In genomic region chr2:118257094-118257493, GRCm38 (mm10) we compare ENCODE assay signal across 8 mouse cellular contexts. TPM values are rescaled to one million over a fixed set of nuclear protein-coding genes. Genes with fewer than 3 reads are reported as not detected.
DNase-seq lines count a peak whose midpoint lies in the region; ATAC-seq and TF ChIP-seq lines count a peak whose summit lies in the region.

No protein-coding gene starts in this region.

- H3K27me3 ChIP-seq in lung, embryonic 14.5 days (ENCODE audit: insufficient read depth, low read length), result no peaks in the 10 kb centered on the region
- no peaks in the 10 kb centered on the region for H3K27me3 ChIP-seq in embryonic facial prominence, embryonic 14.5 days (replicated peaks; ENCODE audit: control insufficient read depth, insufficient read depth, low read length)
- peaks cover 3% of the 10 kb centered on the region; the same call in 1 of the 2 replicates for H3K27me3 ChIP-seq in limb, embryonic 10.5 days (ENCODE audit: low read depth, poor library complexity, severe bottlenecking)
- H3K27me3 ChIP-seq in neural tube, embryonic 14.5 days (ENCODE audit: control insufficient read depth, insufficient read depth, low read length), result no peaks in the 10 kb centered on the region

- H3K4me1 ChIP-seq in lung, embryonic 14.5 days (ENCODE audit: insufficient read depth), result no peaks in the 10 kb centered on the region
- no peaks in the 10 kb centered on the region for H3K4me1 ChIP-seq in embryonic facial prominence, embryonic 14.5 days (ENCODE audit: control insufficient read depth, insufficient read depth, low read length)
- peaks cover 10% of the 10 kb centered on the region for H3K4me1 ChIP-seq in limb, embryonic 10.5 days
- H3K4me1 ChIP-seq in neural tube, embryonic 14.5 days (ENCODE audit: control insufficient read depth, insufficient read depth, low read length), result no peaks in the 10 kb centered on the region

- no peak for ATAC-seq in lung, embryonic 14.5 days (ENCODE audit: insufficient read depth)
- ATAC-seq in embryonic facial prominence, embryonic 14.5 days (ENCODE audit: low read depth), result no peak
- no peak for ATAC-seq in neural tube, embryonic 14.5 days (ENCODE audit: low read depth)

- peak overlapping the region; percentile 71 for H3K4me2 ChIP-seq in lung, embryonic 14.5 days
- H3K4me2 ChIP-seq in embryonic facial prominence, embryonic 14.5 days (ENCODE audit: low read depth, low read length), result peak overlapping the region; percentile 66
- peak overlapping the region; percentile 56; the same call in 1 of the 2 replicates for H3K4me2 ChIP-seq in neural tube, embryonic 14.5 days (ENCODE audit: low read depth, low read length)

- H3K27ac ChIP-seq in lung, embryonic 14.5 days (ENCODE audit: low read depth), result no peak overlapping the region
- H3K27ac ChIP-seq in embryonic facial prominence, embryonic 14.5 days (replicated peaks; ENCODE audit: low read depth, low read length), result no peak overlapping the region
- H3K27ac ChIP-seq in limb, embryonic 10.5 days, result no peak overlapping the region
- no peak overlapping the region for H3K27ac ChIP-seq in neural tube, embryonic 14.5 days (ENCODE audit: low read depth, low read length)

- TF ChIP-seq CTCF in lung, embryonic 14.5 days (IDR thresholded peaks at IDR 0.05; ENCODE audit: low read depth), result no peak

- no peaks in the 10 kb centered on the region for H3K36me3 ChIP-seq in lung, embryonic 14.5 days (ENCODE audit: insufficient read depth)
- no peaks in the 10 kb centered on the region for H3K36me3 ChIP-seq in embryonic facial prominence, embryonic 14.5 days (ENCODE audit: control insufficient read depth, insufficient read depth, low read length)
- H3K36me3 ChIP-seq in limb, embryonic 10.5 days, result no peaks in the 10 kb centered on the region
- H3K36me3 ChIP-seq in neural tube, embryonic 14.5 days (ENCODE audit: control insufficient read depth, insufficient read depth, low read length), result no peaks in the 10 kb centered on the region

- H3K4me3 ChIP-seq in lung, embryonic 14.5 days (ENCODE audit: low read depth, low read length), result peak overlapping the region; percentile 45; the same call in 1 of the 2 replicates
- peak overlapping the region; percentile 39 for H3K4me3 ChIP-seq in embryonic facial prominence, embryonic 14.5 days (ENCODE audit: low read depth, low read length)
- peak overlapping the region; percentile 63 for H3K4me3 ChIP-seq in limb, embryonic 10.5 days
- H3K4me3 ChIP-seq in neural tube, embryonic 14.5 days (ENCODE audit: low read depth, low read length), result peak overlapping the region; percentile 35

- no peak overlapping the region for H3K9ac ChIP-seq in lung, embryonic 14.5 days
- no peak overlapping the region for H3K9ac ChIP-seq in embryonic facial prominence, embryonic 14.5 days (ENCODE audit: low read depth, low read length)
- no peak overlapping the region for H3K9ac ChIP-seq in neural tube, embryonic 14.5 days (replicated peaks; ENCODE audit: low read depth, low read length)

- WGBS in lung, embryonic 14.5 days, result 72% methylated on average over 8 of the region's 8 CpGs
- WGBS in embryonic facial prominence, embryonic 14.5 days, result 69% methylated on average over 8 of the region's 8 CpGs
- WGBS in limb, embryonic 10.5 days, result 79% methylated on average over 8 of the region's 8 CpGs
- WGBS in neural tube, embryonic 14.5 days, result 69% methylated on average over 8 of the region's 8 CpGs

- H3K9me3 ChIP-seq in lung, embryonic 14.5 days (ENCODE audit: low read depth, low read length), result no peaks in the 10 kb centered on the region
- H3K9me3 ChIP-seq in embryonic facial prominence, embryonic 14.5 days (ENCODE audit: control insufficient read depth, low read length), result no peaks in the 10 kb centered on the region
- no peaks in the 10 kb centered on the region for H3K9me3 ChIP-seq in limb, embryonic 10.5 days (replicated peaks)
- H3K9me3 ChIP-seq in neural tube, embryonic 14.5 days (ENCODE audit: control insufficient read depth, low read length), result no peaks in the 10 kb centered on the region

- no peak for DNase-seq in lung, embryonic 14.5 days
- no peak for DNase-seq in lung, postnatal 25 days (ENCODE audit: low spot score)
- DNase-seq in embryonic facial prominence, embryonic 14.5 days (ENCODE audit: low spot score), result no peak
- DNase-seq in limb, embryonic 10.5 days (ENCODE audit: low spot score), result no peak
- DNase-seq in thymus, postnatal 10 days (ENCODE audit: low spot score in 2 of 2), result no peak
- no peak for DNase-seq in right cerebral cortex, postnatal 4 days
- no peak for DNase-seq in cerebellum, postnatal 25 days

RNA-seq across cellular contexts. Expression of gene Fsip1, which starts 0.3 kb away (rescaled TPM):
- polyA plus RNA-seq in lung, embryonic 14.5 days (2014; fragmentation: Nextera tagmentation; extraction: Ambion mirVana), result 0.72 and 1.1 TPM in 2 replicates
- polyA plus RNA-seq in embryonic facial prominence, embryonic 14.5 days (2014; fragmentation: Nextera tagmentation; extraction: Ambion mirVana), result 0.96 and 1.0 TPM in 2 replicates
- polyA plus RNA-seq in limb, embryonic 10.5 days (2016; fragmentation: Nextera tagmentation; extraction: Ambion mirVana), result 0.88 and 1.2 TPM in 2 replicates
- polyA plus RNA-seq in neural tube, embryonic 14.5 days (2014; fragmentation: Nextera tagmentation; extraction: Ambion mirVana), result 2.4 and 3.4 TPM in 2 replicates
